Mouse (Mus musculus) hindbrain, embryonic 11.5 days (tissue): Measurements from ENCODE around the gene Krt78. TPM values are rescaled to one million over a fixed set of nuclear protein-coding genes. Genes with fewer than 3 reads are reported as not detected.

Experiments used
- ATAC-seq: fragments of 200-750 bp; cut with Nextera tagmentation; 2 replicates; pipeline ENCODE4 v1.8.0; 2017; ENCODE audit warnings: mild to moderate bottlenecking, moderate TSS enrichment, moderate library complexity; ENCODE audit not compliant: low FRiP score
- DNase-seq: peaks from one replicate; pipeline ENCODE4 v3.0.0-alpha.2; 2015; ENCODE audit warnings: low spot score
- H3K27ac ChIP-seq: fragments of 300-500 bp; sonication (generic); 2 replicates; pipeline ENCODE4 v1.5.1; 2014; ENCODE audit warnings: mild to moderate bottlenecking, low read depth, low read length
- H3K27me3 ChIP-seq: fragments of 300-500 bp; sonication (generic); 2 replicates; pipeline ENCODE4 v1.6.1; 2014; ENCODE audit warnings: mild to moderate bottlenecking, low read length, moderate library complexity, mixed read lengths; ENCODE audit not compliant: control insufficient read depth, insufficient read depth
- H3K36me3 ChIP-seq: fragments of 300-500 bp; sonication (generic); 2 replicates; pipeline ENCODE4 v1.6.1; 2014; ENCODE audit warnings: mild to moderate bottlenecking, low read length, moderate library complexity, mixed read lengths; ENCODE audit not compliant: control insufficient read depth, insufficient read depth
- H3K4me1 ChIP-seq: fragments of 300-500 bp; sonication (generic); replicated peaks from 2 replicates; pipeline ENCODE4 v1.6.1; 2014; ENCODE audit warnings: low read length, mixed read lengths; ENCODE audit not compliant: control insufficient read depth, insufficient read depth
- H3K4me2 ChIP-seq: fragments of 300-500 bp; sonication (generic); replicated peaks from 2 replicates; pipeline ENCODE4 v1.6.1; 2014; ENCODE audit warnings: mild to moderate bottlenecking, low read depth, low read length
- H3K4me3 ChIP-seq: fragments of 300-500 bp; sonication (generic); 2 replicates; pipeline ENCODE4 v1.5.1; 2014; ENCODE audit warnings: low read depth, low read length
- H3K9ac ChIP-seq: fragments of 300-500 bp; sonication (generic); 2 replicates; pipeline ENCODE4 v1.6.1; 2014; ENCODE audit warnings: low read depth, low read length
- H3K9me3 ChIP-seq: fragments of 300-500 bp; sonication (generic); 2 replicates; pipeline ENCODE4 v1.6.1; 2016; ENCODE audit warnings: low read length; ENCODE audit not compliant: control insufficient read depth
- WGBS: fragments of 180-500 bp; shearing (Covaris S2); extraction: QIAGEN DNeasy Blood & Tissue Kit; methylation state at CpG from one replicate; pipeline ENCODE4 v1.1.7; 2014; 5-methylcytosine and 5-hydroxymethylcytosine counted together
- polyA plus RNA-seq: library from polyadenylated mRNA; unstranded; fragments of >200 nt; fragmentation: Nextera tagmentation; extraction: Ambion mirVana; gene quantifications from 2 replicates; pipeline ENCODE4 v1.2.1, GENCODE M21; 2014

Krt78 gene
- polyA plus RNA-seq, 1 experiment from 2014 or later, result not detected

DNA sequence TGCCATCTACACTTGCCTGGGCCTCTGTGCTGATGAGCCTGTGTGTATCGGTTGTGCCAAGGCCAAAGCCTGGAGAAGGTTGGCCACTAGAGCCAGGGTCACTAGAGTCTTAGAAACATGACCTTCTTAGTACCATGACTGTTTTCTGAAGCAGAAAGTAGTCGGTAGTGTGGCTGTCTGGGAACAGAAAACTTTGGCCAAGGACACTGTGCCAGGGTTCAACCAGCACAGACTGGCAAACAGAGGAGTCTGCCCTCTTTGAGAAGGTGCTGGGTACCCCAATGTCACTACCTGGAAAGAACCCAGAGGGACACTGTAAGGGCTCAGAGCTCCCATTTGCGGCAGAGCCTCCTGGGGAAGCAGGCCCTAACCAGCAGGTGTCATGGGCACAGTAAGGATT lies 22.6 kb upstream of the Krt78 start:
- Histone ChIP-seq H3K27ac (no peak overlapping the region), H3K9ac (peak overlapping the region; percentile 64), H3K4me1 (no peaks in the 10 kb centered on the region; the same call in none of the 2 replicates), H3K4me3 (no peak overlapping the region; the same call in 1 of the 2 replicates), H3K27me3 (no peaks in the 10 kb centered on the region), H3K36me3 (no peaks in the 10 kb centered on the region), H3K9me3 (no peaks in the 10 kb centered on the region), H3K4me2 (peak overlapping the region; percentile 85; the same call in 1 of the 2 replicates)
- no peak for ATAC-seq
- no peak for DNase-seq
- 62% methylated on average over 3 of the region's 3 CpGs for WGBS

DNA sequence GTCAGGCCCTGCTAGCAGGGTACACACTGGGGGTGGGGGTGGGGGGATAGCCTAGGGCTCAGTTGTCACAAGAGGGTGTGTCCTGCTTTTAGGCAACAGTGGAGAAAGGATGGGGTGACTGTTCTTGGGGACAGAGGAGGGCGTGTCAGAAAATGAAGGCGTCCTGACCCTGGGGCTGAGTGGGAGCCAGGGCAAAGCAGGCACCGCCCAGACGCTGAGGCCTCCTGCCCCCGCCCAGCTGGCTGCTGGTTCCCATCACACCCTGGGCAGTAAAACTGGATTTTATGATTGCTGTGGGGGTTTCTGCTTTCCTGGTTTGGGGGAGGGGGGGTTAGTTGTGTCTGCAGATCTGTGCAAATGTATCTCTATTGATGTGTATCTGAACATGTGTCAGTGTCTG lies 21.9 kb upstream of the Krt78 start:
- H3K27ac ChIP-seq, result no peak overlapping the region
- 66% methylated on average over 5 of the region's 5 CpGs for WGBS
- ATAC-seq, result no peak

DNA sequence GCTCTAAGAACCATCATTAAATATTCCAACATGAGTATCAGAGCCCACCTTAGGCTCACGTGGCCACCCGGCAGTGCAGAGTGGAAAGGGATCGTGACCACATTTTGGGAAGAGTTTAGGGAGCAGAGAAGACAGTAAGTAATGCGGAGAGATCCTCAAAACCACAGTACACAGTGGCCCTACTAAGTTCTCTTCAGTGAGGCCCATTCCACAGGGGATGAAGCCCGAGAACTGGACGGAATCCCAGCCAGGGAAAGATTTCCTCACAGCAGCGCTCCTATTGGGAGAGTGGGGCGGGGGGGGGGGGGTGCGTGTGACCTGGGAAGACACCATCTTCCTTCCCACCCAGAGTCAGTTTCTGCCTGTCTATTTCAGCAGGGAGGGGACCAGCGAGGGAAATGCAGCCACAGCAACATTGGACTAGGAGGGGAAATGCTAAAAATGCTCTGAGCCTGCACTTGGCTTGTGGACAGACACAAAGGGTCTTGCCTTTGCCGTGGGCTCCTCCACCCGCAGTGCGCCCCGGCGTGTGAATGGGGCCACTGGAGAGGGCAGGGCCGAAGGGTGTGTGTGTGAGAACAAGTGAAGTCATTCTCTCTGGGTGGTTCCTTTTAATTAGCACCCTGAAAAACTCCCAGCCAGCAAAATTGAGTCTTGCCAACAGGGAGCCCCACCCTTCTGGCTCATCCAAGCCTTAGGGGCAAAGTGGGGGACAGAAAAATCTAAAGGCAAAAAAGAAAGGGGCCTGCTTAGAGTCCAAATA lies 20.2 kb upstream of the Krt78 start:
- Histone ChIP-seq H3K4me3 (no peak overlapping the region), H3K9me3 (no peaks in the 10 kb centered on the region), H3K4me2 (no peak overlapping the region), H3K27me3 (no peaks in the 10 kb centered on the region), H3K9ac (no peak overlapping the region), H3K4me1 (no peaks in the 10 kb centered on the region; the same call in none of the 2 replicates), H3K36me3 (no peaks in the 10 kb centered on the region), H3K27ac (no peak overlapping the region)
- DNase-seq (no peak), ATAC-seq (no peak)
- 69% methylated on average over 16 of the region's 16 CpGs for WGBS

More for the DNA sequence above, 21.9 kb upstream of the Krt78 start:
- Histone ChIP-seq H3K27me3 (no peaks in the 10 kb centered on the region), H3K9ac (no peak overlapping the region), H3K4me2 (no peak overlapping the region), H3K36me3 (no peaks in the 10 kb centered on the region), H3K9me3 (no peaks in the 10 kb centered on the region), H3K4me1 (no peaks in the 10 kb centered on the region; the same call in none of the 2 replicates), H3K4me3 (no peak overlapping the region)
- no peak for DNase-seq

DNA sequence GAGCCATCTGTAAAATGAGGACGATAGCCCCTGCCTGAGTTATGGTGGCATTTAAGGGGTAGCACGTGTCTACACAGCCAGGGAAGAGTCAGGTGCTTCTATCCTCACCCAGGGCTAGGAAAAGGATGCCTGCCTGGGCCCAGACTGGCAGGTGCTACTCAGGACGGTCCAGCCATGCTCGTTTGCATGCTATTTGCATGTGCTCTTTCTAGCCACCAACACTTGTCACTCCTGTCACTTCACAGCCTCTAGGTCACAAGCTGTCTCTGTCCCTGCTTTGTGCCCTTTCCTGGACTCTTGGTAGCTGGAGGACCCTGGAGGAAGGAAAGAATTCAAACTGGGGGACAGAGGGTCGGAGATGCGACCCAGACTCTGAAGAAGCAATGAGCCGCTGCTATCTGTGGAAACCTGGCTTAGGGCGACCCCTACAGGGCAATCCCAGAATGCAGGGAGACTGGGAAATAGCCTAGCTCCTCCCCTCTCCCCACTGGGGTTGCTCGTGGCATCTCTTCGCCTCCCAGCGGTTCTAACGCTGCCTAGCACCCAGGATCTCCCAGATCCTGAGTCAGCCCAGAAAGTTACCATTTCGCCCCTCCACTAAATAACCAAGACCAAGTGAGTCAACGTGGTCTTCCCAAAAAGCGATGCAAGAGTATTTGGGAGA lies 19.5 kb upstream of the Krt78 start:
- WGBS, result 10% methylated on average over 15 of the region's 15 CpGs
- Histone ChIP-seq H3K9ac (peak overlapping the region; percentile 11; the same call in 1 of the 2 replicates), H3K9me3 (no peaks in the 10 kb centered on the region), H3K4me3 (no peak overlapping the region), H3K27ac (no peak overlapping the region), H3K4me2 (no peak overlapping the region; the same call in 1 of the 2 replicates), H3K27me3 (no peaks in the 10 kb centered on the region), H3K36me3 (no peaks in the 10 kb centered on the region), H3K4me1 (no peaks in the 10 kb centered on the region; the same call in none of the 2 replicates)
- peak; percentile 68 for ATAC-seq
- DNase-seq, result peak; percentile 100

DNA sequence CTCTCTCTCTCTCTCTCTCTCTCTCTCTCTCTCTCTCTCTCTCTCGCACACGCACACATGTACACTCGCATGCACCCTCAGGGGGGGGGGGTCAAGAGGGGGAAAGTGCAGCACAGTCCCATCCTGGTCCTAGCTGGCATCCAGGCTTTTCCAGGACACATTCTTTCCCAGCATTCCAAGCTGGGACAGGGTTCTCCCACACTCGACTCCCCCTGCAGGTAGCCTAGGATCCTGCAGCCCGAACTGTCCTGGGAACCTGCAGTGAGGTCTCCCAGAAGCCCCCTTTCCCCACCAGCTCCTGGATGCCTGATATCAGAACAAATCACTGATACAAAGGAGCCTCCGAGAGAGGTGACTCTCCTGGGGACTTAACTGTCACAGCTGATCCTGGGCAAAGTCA lies 16.4 kb upstream of the Krt78 start:
- Histone ChIP-seq H3K4me3 (no peak overlapping the region), H3K9me3 (no peaks in the 10 kb centered on the region), H3K27ac (no peak overlapping the region), H3K4me2 (no peak overlapping the region), H3K4me1 (no peaks in the 10 kb centered on the region), H3K9ac (no peak overlapping the region), H3K27me3 (no peaks in the 10 kb centered on the region), H3K36me3 (no peaks in the 10 kb centered on the region)
- ATAC-seq (no peak), DNase-seq (peak; percentile 85)
- WGBS, result 12% methylated on average over 3 of the region's 6 CpGs

DNA sequence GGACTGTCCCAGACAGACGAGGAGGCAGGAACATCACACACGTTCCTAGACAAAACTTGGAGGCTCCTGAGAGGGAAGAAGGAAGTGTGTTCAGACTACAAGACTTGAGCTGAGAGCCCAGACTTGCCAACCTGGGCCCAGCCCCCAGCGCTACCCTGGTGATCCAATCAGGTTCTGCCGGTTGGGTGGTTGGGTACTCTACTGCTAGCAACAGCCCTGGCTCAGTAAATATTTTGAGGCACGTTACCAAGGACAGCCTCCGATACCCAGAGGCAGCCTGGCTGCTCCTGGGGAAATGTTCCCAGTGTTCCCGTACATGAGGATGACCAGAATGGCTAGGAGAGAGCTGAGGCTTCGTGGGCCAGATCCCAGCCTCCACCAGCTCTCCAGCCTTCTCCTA lies 12.7 kb upstream of the Krt78 start:
- Histone ChIP-seq H3K4me1 (no peaks in the 10 kb centered on the region), H3K4me2 (no peak overlapping the region), H3K27me3 (no peaks in the 10 kb centered on the region), H3K36me3 (no peaks in the 10 kb centered on the region), H3K27ac (no peak overlapping the region), H3K9ac (no peak overlapping the region), H3K9me3 (no peaks in the 10 kb centered on the region), H3K4me3 (no peak overlapping the region)
- 80% methylated on average over 8 of the region's 8 CpGs for whole genome bisulfite sequencing
- no peak for DNase-seq
- no peak for ATAC-seq

DNA sequence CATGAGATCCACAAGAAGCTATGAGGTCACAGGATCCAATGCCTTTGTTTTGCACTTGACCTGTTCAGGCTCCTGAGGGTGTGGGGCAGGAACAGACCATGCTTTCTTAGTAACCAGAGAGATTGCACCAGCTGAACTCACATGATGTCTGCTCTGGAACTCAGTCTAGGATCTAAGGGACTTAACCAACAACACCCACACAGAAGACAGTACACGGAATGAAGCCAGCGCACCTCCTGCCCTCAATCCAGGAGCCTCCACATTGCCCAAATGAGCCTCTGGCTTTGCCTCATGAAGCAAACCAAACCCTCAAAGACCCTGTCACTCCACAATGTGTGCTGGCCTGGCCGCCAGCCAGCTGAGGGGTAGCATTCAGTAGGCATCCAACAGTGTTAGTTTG lies 4.8 kb upstream of the Krt78 start:
- Histone ChIP-seq H3K27ac (no peak overlapping the region), H3K9ac (no peak overlapping the region), H3K4me3 (no peak overlapping the region), H3K4me1 (no peaks in the 10 kb centered on the region), H3K36me3 (no peaks in the 10 kb centered on the region), H3K4me2 (no peak overlapping the region), H3K9me3 (no peaks in the 10 kb centered on the region), H3K27me3 (no peaks in the 10 kb centered on the region)
- WGBS, result 91% methylated on average over 3 of the region's 3 CpGs
- ATAC-seq (no peak), DNase-seq (no peak)

DNA sequence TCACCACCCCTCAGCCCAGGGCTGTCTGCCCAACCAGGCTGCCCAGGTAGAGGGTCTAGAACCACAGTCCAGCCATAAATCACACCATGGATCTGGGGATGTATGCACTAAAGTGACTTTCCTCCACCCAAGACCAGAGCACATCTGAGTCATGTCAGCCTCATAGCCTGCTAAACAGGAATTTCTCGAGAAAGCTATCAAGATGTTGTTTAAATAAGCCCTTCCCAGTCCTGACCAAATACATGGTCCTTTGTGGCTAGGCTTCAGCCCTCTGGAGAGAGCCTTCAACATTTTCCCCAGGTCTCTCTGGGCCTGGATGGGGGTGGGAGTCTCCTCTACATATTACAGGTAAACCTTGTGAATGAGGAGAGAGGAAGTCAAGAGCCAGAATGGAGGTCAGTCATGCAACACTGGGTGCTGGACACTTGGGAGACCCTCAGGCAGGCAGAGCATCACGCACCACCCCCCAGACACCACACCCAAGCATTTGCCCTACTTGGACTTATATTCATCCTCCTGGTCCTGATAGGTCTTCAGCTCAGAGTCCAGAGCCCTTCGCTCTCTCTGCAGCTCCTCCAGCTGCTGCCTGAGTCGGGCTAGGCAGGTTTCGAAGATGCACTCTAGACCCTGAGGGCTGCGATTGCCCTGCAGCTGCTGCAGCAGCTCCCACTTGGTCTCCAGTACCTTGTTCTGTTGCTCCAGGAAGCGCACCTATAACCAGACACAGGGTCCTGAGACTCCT lies 1.2 kb downstream of the Krt78 start:
- 89% methylated on average over 7 of the region's 7 CpGs for WGBS
- no peak for ATAC-seq

More for the DNA sequence above, 1.2 kb downstream of the Krt78 start:
- Histone ChIP-seq H3K27ac (no peak overlapping the region), H3K9ac (no peak overlapping the region), H3K4me3 (no peak overlapping the region), H3K4me1 (no peaks in the 10 kb centered on the region), H3K9me3 (no peaks in the 10 kb centered on the region), H3K4me2 (no peak overlapping the region), H3K36me3 (no peaks in the 10 kb centered on the region), H3K27me3 (no peaks in the 10 kb centered on the region)
- no peak for DNase-seq
